Mouse (Mus musculus): ENCODE measurements around the gene Ddx52.

Ddx52 gene

GRCm38 (mm10) chr11:83941950-83942840 lies at the start of gene Ddx52:
TSS of gene Ddx52 (plus strand) at chr11:83942062.
- DNase-seq, result peak; percentile 94

- DNase-seq, result no peak
Measured at GRCm38 (mm10) chr11:83893325-83893724, 48.5 kb upstream of the Ddx52 start.

- no peak for DNase-seq
Measured at GRCm38 (mm10) chr11:83896430-83897410, 45.1 kb upstream of the Ddx52 start.

GRCm38 (mm10) chr11:83897569-83897968 lies 44.3 kb upstream of the Ddx52 start:
- DNase-seq, result no peak

GRCm38 (mm10) chr11:83902812-83903211 lies 39.0 kb upstream of the Ddx52 start:
- no peak for DNase-seq

GRCm38 (mm10) chr11:83905756-83906155 lies 36.1 kb upstream of the Ddx52 start:
- DNase-seq, result no peak

- DNase-seq, result no peak
Measured at GRCm38 (mm10) chr11:83908376-83908775, 33.5 kb upstream of the Ddx52 start.

- DNase-seq, result no peak
Measured at GRCm38 (mm10) chr11:83913824-83914311, 28.0 kb upstream of the Ddx52 start.

- no peak for DNase-seq
Measured at GRCm38 (mm10) chr11:83914501-83914900, 27.4 kb upstream of the Ddx52 start.

GRCm38 (mm10) chr11:83922600-83922999 lies 19.3 kb upstream of the Ddx52 start:
- DNase-seq, result no peak

GRCm38 (mm10) chr11:83927097-83927496 lies 14.8 kb upstream of the Ddx52 start:
- DNase-seq, result no peak

GRCm38 (mm10) chr11:83932506-83933106 lies 9.3 kb upstream of the Ddx52 start:
- no peak for DNase-seq

- no peak for DNase-seq
Measured at GRCm38 (mm10) chr11:83933376-83933775, 8.5 kb upstream of the Ddx52 start.

- DNase-seq, result peak; percentile 91
Measured at GRCm38 (mm10) chr11:83935986-83936665, 5.7 kb upstream of the Ddx52 start.

- no peak for DNase-seq
Measured at GRCm38 (mm10) chr11:83938556-83938955, 3.3 kb upstream of the Ddx52 start.

GRCm38 (mm10) chr11:83956822-83957221 lies 15.0 kb downstream of the Ddx52 start:
- no peak for DNase-seq

GRCm38 (mm10) chr11:83961983-83962382 lies 20.1 kb downstream of the Ddx52 start:
- no peak for DNase-seq

- DNase-seq, result peak; percentile 95
Measured at GRCm38 (mm10) chr11:83963991-83964921, 22.4 kb downstream of the Ddx52 start, which contains the start of gene Synrg. TSS of gene Synrg (plus strand) at chr11:83964428.

- DNase-seq, result peak; percentile 30
Measured at GRCm38 (mm10) chr11:83967436-83968204, 25.8 kb downstream of the Ddx52 start.

- DNase-seq, result no peak
Measured at GRCm38 (mm10) chr11:83968205-83968575, 26.3 kb downstream of the Ddx52 start.

Data from kidney, postnatal 10 days (tissue).